Mouse (Mus musculus) natural killer cell, adult 2 months (primary cell): ENCODE measurements around the gene Fam172a.

Experiments used
- DNase-seq, 2 experiments: peaks; one replicate each; pipeline ENCODE4 v3.0.0; 2022; ENCODE audit warnings: low spot score in 2 of 2

Gene Fam172a

DNA sequence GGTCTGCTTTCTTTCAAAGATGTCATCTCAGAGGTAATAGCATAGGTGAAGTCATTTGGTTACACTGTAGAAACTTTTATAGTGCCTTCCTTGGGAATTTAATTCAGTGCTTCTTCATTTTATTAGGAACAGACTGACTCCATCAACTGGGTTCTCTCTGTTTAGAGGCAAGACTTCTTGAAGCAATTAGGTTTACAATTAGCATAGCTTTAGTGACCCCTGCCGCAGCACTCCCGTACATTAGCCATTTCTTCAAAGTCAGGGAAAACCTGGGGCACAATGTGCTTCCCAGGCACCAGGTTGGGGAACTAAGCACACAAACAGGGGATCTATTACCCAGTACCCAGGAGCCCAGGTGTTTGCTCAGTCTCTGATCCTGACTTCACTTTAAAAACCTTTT lies 511.3 kb downstream of the Fam172a start:
- no peak for DNase-seq

DNA sequence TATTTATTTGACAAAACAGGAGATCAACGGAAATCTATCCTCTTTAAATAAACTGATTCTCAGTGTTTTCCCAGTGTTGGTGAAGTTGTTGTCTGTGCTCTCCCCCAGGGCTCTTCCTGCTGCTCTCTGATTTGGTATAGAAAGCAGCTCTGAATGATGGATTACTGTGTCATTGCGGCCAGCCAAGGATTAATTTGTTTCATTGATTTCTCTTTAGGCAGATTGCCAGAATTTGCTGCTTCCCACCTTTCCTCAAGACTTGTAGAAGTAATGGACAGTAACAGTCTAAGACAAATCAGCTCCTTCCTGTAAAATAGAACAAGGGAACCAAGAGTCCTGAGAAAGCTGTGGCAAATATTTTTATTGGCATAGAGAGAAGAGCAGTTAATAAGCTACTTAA lies 513.4 kb downstream of the Fam172a start:
- no peak for DNase-seq
